Mouse (Mus musculus): ENCODE results near the gene Ms4a18.
"Not testable (repeated sequence)": the region's sequence is repeated elsewhere in the genome, so short reads cannot be mapped to it uniquely, and the experiment has no call there.

Gene Ms4a18

GRCm38 (mm10) chr19:11017891-11018290, at the start of gene Ms4a18:
TSS of gene Ms4a18 (minus strand) at chr19:11018031.
- DNase-seq (ENCODE audit: extremely low read depth, low read depth): no peak

GRCm38 (mm10) chr19:11065202-11065875, 47.5 kb upstream of the Ms4a18 start:
- DNase-seq (ENCODE audit: extremely low read depth, low read depth): peak; percentile 70

GRCm38 (mm10) chr19:11060900-11061299, 43.1 kb upstream of the Ms4a18 start:
- DNase-seq (ENCODE audit: extremely low read depth, low read depth): no peak

GRCm38 (mm10) chr19:11059967-11060366, 42.1 kb upstream of the Ms4a18 start:
- DNase-seq (ENCODE audit: extremely low read depth, low read depth): no peak

- DNase-seq (ENCODE audit: extremely low read depth, low read depth): not testable (repeated sequence)
Measured at GRCm38 (mm10) chr19:11055700-11056099, 37.9 kb upstream of the Ms4a18 start.

GRCm38 (mm10) chr19:11053277-11053676, 35.4 kb upstream of the Ms4a18 start:
- no peak for DNase-seq (ENCODE audit: extremely low read depth, low read depth)

GRCm38 (mm10) chr19:11052877-11053276, 35.0 kb upstream of the Ms4a18 start:
- DNase-seq (ENCODE audit: extremely low read depth, low read depth): no peak

- no peak for DNase-seq (ENCODE audit: extremely low read depth, low read depth)
Measured at GRCm38 (mm10) chr19:11050286-11050685, 32.5 kb upstream of the Ms4a18 start.

- no peak for DNase-seq (ENCODE audit: extremely low read depth, low read depth)
Measured at GRCm38 (mm10) chr19:11049426-11049825, 31.6 kb upstream of the Ms4a18 start.

GRCm38 (mm10) chr19:11048503-11048902, 30.7 kb upstream of the Ms4a18 start:
- no peak for DNase-seq (ENCODE audit: extremely low read depth, low read depth)

GRCm38 (mm10) chr19:11048009-11048408, 30.2 kb upstream of the Ms4a18 start:
- DNase-seq (ENCODE audit: extremely low read depth, low read depth): peak; percentile 43

GRCm38 (mm10) chr19:11044996-11045711, 27.3 kb upstream of the Ms4a18 start:
- DNase-seq (ENCODE audit: extremely low read depth, low read depth): peak; percentile 54

- DNase-seq (ENCODE audit: extremely low read depth, low read depth): no peak
Measured at GRCm38 (mm10) chr19:11044671-11044995, 26.8 kb upstream of the Ms4a18 start.

- DNase-seq (ENCODE audit: extremely low read depth, low read depth): no peak
Measured at GRCm38 (mm10) chr19:11037570-11037969, 19.7 kb upstream of the Ms4a18 start.

GRCm38 (mm10) chr19:11022382-11022781, 4.6 kb upstream of the Ms4a18 start:
- DNase-seq (ENCODE audit: extremely low read depth, low read depth): no peak

- DNase-seq (ENCODE audit: extremely low read depth, low read depth): no peak
Measured at GRCm38 (mm10) chr19:11017251-11017650, 580 bp downstream of the Ms4a18 start.

GRCm38 (mm10) chr19:11015998-11016397, 1.8 kb downstream of the Ms4a18 start:
- DNase-seq (ENCODE audit: extremely low read depth, low read depth): no peak

- DNase-seq (ENCODE audit: extremely low read depth, low read depth): no peak
Measured at GRCm38 (mm10) chr19:11015468-11015867, 2.4 kb downstream of the Ms4a18 start.

- no peak for DNase-seq (ENCODE audit: extremely low read depth, low read depth)
Measured at GRCm38 (mm10) chr19:10993150-10993549, 24.7 kb downstream of the Ms4a18 start, which contains the start of gene Ms4a15. TSS of gene Ms4a15 (minus strand) at chr19:10993250.

GRCm38 (mm10) chr19:10991911-10992310, 25.9 kb downstream of the Ms4a18 start:
- DNase-seq (ENCODE audit: extremely low read depth, low read depth): no peak

- no peak for DNase-seq (ENCODE audit: extremely low read depth, low read depth)
Measured at GRCm38 (mm10) chr19:10990751-10991150, 27.1 kb downstream of the Ms4a18 start.

GRCm38 (mm10) chr19:10988563-10988962, 29.3 kb downstream of the Ms4a18 start:
- no peak for DNase-seq (ENCODE audit: extremely low read depth, low read depth)

- no peak for DNase-seq (ENCODE audit: extremely low read depth, low read depth)
Measured at GRCm38 (mm10) chr19:10985889-10986288, 31.9 kb downstream of the Ms4a18 start.
